ENCODE assay signal across 25 mouse cellular contexts in genomic region chr16:27915422-27915821, GRCm38 (mm10).
"Had no signal": no experiment of that assay in that cellular context is flagged by ENCODE, and none has a peak within 500 bp of the region (broad histone marks: within the 10 kb centered on the region; RNA-seq: fewer than 3 reads in every experiment).

No protein-coding gene starts in this region.

- DNase-seq: forebrain, postnatal 0 days; gastrocnemius, postnatal 14 days; gastrocnemius, postnatal 36 days; heart, adult 11 months; heart, adult 2 months; heart, postnatal 14 days; heart, postnatal 36 days; kidney, adult 11 months; kidney, adult 2 months; kidney, adult 9 months; kidney, postnatal 14 days; kidney, postnatal 36 days; layer of hippocampus, adult 9-11 months; liver had no signal

- H3K36me3 ChIP-seq: heart, embryonic 13.5 days; heart, embryonic 15.5 days; hindbrain, embryonic 15.5 days; kidney, embryonic 15.5 days; limb, embryonic 10.5 days; limb, embryonic 12.5 days had no signal

- H3K4me3 ChIP-seq: heart, adult 2 months; heart, embryonic 13.5 days; heart, embryonic 15.5 days; hindbrain, embryonic 15.5 days; kidney, embryonic 15.5 days; left cerebral cortex, adult 2 months; limb, embryonic 10.5 days; limb, embryonic 12.5 days had no signal

- H3K9ac ChIP-seq: forebrain, postnatal 0 days; heart, embryonic 13.5 days; heart, embryonic 15.5 days; hindbrain, embryonic 15.5 days; kidney, embryonic 15.5 days; limb, embryonic 12.5 days had no signal

- H3K27me3 ChIP-seq: heart, embryonic 13.5 days; heart, embryonic 15.5 days; hindbrain, embryonic 15.5 days; kidney, embryonic 15.5 days; limb, embryonic 12.5 days had no signal

- H3K9me3 ChIP-seq: heart, embryonic 13.5 days; heart, embryonic 15.5 days; hindbrain, embryonic 15.5 days; kidney, embryonic 15.5 days; limb, embryonic 10.5 days; limb, embryonic 12.5 days had no signal

- ATAC-seq: forebrain, postnatal 0 days; intestine, embryonic 16.5 days had no signal

- H3K27ac ChIP-seq: heart, adult 2 months; heart, embryonic 13.5 days; heart, embryonic 15.5 days; hindbrain, embryonic 15.5 days; kidney, embryonic 15.5 days; kidney, postnatal 0 days; left cerebral cortex, adult 2 months; limb, embryonic 10.5 days; limb, embryonic 12.5 days had no signal

- H3K4me2 ChIP-seq: heart, embryonic 11.5 days; heart, embryonic 13.5 days; heart, embryonic 15.5 days; hindbrain, embryonic 15.5 days; kidney, embryonic 15.5 days; limb, embryonic 12.5 days; liver, embryonic 11.5 days had no signal

- H3K4me1 ChIP-seq: heart, embryonic 13.5 days; heart, embryonic 15.5 days; hindbrain, embryonic 15.5 days; kidney, embryonic 15.5 days; limb, embryonic 10.5 days; limb, embryonic 12.5 days had no signal
